Mouse (Mus musculus) lung, adult 18-20 months (tissue): ENCODE data around the gene Slc26a1.
"Not testable (repeated sequence)": the region's sequence is repeated elsewhere in the genome, so short reads cannot be mapped to it uniquely, and the experiment has no call there.

ENCODE experiments used
- DNase-seq, 2 experiments: peaks; one replicate each; pipeline ENCODE4 v3.0.0; 2022; ENCODE audit warnings: mixed read lengths in 2 of 2

Gene Slc26a1

DNA sequence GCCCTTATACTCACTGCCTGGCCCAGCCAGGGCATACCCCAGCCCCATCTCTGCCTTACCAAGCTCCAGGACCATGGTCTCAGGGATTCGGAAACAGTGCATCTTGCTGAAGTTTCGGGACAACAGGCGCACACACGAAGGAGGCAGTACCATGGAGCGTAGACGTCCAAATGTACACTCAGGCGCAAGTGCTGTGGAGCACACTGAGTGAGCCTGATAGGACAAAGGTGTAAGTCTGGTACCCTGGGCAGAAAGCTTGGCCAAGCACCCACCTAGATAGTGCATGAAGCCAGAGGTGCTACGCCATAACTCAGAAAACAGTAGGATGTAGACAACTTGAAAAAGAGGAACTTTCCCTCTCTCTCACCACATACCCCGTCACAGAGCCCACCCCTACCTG lies 20.0 kb downstream of the Slc26a1 start:
- DNase-seq, result no peak

DNA sequence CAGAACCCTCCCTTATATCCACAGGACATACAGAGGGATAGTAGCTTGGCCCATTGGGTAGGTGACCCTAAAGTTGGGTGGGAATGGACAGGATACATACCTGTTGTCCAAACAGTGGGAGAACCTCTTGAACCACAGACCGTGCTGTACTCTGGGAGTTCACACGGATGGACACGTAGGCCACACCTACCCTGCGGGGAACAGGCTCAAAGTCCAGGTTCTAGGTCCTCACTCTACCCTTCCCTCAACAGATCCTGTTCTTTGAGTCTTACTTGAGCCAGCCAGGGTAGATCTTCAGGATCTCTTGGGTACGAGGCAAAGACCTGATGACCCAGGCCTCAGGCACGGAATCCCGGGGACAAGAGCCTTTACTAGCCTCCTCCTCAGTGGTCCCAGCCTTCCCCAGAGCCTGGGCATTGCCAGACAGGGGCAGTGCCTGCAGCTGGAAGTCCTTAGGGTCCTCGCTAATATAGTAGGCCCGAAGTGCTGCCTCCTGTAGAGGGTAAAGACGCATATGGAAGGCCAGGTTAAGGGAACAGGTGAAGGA lies 20.9 kb downstream of the Slc26a1 start:
- DNase-seq, result no peak

DNA sequence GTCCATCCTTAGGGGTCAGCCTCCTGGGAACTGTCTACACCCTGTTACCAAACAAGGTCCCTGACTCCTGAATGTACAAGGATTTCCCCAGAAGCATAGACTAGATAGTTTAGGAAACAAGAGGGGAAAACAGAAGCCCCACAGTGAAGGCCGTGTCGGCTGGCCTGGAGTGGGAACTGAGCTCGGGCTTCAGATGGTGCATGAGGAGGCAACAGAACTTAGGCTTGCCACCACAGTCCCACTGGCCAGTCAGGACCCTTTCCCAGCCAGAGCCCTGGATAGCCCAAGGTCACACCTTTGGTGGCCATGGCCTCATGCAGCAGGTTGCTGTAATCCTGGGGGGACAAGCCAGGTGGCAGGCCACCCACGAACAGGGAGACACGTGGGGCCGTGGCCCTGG lies 22.0 kb downstream of the Slc26a1 start:
- no peak for DNase-seq

DNA sequence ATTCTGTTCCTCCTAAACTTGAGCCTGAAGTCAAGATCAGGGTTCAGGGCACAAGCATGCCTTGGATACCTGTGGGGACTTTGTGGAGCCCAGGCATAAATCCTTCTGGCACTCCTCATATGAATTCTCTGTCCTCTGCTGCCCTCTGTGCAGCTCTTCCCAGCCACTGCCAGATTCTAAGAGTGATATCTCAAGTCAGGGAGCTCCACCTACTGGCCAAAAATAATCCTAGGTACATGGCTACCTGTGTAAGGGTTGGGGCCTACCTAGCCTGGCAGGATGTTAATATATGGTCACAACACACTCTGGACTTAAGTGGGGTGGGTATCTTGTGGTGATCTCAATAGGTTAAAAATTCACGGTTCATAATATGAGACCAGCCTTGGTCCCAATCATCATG lies 23.5 kb downstream of the Slc26a1 start:
- DNase-seq, result peak; percentile 61 to 77

DNA sequence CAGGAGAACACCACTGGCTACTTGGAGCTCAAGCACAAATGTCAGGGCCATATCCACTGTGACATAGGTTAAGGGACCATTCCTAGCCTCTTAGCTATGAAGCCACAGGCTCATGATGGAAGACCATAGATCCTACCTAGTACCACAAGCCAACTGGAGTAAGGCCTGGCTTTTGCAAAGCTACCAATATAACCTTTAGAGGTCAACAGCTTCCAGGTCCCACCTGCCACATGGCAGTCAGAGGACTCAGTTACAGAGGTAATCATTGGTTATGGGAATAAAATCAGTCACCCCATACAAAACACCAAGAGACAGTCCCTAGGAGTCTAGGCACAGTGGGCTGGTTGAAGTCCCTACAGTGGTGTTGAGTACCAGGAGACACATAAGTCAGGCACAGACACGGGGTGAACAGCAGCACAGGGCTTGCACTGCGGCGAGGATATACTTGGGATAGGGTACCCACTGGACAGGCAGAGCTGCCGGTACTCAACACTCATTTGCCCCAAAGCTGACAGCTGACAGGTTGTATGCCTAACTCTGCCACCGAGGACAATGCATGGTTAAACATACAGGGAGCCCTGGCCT lies 24.1 kb downstream of the Slc26a1 start:
- DNase-seq, result no peak

DNA sequence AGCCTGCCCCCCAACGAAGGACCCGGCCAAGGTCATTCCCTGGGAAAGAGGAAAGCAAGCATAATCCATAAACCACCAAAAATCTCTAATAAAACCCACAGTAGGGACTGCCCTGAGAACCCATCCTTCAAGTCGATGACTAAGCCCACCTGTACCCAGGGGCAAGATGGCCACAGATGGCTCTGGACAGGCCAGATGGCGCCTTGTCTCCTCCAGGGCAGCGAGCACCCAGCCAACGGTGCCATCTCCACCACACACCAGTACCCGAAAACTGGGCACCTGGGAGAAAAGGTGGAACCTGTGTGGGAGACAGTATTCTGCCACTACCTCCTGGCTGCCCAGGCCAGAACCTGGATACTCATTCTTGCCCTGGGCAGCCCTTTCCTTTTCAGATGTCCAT lies 25.0 kb downstream of the Slc26a1 start:
- DNase-seq, result no peak

DNA sequence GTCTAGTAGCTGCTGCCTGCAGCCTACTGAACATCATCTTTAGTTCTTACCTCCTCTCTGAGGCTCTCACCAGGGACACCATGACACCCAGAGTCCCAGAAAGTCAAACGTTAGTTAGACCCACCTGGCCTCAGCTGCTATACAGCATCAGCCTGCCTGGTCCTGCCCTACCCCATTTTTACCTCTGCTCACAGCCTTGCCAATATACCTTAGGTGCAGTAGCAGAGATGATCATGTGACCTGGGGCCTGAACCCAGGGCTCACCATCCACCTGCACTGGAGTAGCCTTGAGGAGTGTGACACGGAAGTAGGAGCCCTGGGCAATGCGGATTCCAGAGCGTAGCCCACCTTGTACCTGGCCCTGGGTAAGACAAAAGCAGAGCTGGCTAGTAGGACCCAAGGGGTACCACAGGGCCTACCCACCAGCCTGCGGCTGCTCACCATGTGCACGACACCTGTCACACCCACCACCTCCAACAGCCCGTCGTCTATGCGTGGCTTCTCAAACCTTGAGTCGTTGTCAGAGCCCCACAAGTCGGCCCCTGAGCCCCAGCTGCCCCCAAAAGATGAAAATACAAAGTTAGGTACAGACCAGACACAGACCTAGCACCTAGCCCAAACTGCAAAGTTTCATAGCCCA lies 26.3 kb downstream of the Slc26a1 start:
- DNase-seq, result no peak

DNA sequence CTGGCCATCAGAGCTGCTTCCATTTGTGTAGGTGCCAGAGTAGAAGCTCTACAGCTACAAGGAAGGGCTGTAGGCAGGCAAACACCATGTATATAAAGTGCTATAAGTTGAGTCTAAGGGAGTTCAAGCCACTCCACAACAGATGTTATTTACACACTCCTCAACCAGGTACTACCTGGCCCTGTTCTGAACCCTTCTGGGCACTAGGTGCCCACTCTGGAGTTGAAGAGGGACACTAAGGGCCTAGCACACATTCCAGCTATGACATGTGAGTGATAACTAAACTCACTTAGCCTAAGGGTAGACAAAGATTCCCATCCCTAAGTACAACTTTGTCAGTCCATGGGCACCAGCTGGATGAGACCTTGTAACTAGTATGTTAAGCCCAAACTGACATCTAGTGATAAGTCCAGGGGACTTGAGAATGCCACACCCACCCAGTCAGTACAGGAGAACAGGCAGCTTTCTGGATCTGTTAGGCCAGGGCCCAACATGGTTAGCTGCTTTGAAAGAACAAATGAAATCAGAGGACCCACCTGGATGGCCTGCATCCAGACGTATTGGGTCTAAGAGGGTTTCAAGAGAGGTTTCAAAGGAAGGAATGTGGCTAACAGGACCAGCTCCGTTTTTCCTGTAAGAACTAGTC lies 27.4 kb downstream of the Slc26a1 start:
- peak in 1 of 2 experiments; percentile 25 for DNase-seq

DNA sequence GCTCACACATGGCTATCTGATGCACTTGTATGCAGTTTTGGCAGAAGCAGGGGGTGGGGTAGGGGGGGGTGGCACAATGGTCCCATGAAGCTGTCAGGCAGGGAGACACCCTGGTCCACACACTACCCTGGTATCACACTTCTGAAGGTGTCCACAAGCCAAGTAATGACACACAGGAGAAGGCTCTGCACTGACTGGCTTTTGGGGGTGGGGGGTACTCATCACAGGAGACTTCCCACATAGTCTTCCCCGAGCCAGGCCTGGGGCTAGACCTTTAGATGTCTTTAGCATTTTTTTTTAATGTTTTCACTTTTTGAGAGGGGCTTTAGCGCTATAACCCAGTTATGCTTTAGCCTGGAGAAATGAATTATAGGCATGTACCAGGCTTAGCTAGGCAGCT lies 28.1 kb downstream of the Slc26a1 start:
- no peak for DNase-seq

DNA sequence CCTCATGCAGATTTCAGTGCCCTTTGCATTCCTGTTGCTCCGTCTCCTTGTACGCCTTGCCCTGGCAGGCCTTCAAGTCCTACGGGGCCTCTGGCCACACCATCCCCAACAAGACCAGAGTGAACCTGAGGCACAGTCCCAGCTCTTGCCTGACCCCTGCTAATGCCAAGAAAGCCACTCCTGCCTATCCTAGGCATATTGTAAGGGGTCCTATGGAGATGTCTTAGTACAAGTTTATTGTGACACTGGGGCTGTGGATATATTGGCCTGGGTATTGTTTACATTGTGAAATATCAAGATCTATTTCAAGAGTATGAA lies 29.1 kb downstream of the Slc26a1 start:
- peak in 1 of 2 experiments; percentile 40 for DNase-seq

DNA sequence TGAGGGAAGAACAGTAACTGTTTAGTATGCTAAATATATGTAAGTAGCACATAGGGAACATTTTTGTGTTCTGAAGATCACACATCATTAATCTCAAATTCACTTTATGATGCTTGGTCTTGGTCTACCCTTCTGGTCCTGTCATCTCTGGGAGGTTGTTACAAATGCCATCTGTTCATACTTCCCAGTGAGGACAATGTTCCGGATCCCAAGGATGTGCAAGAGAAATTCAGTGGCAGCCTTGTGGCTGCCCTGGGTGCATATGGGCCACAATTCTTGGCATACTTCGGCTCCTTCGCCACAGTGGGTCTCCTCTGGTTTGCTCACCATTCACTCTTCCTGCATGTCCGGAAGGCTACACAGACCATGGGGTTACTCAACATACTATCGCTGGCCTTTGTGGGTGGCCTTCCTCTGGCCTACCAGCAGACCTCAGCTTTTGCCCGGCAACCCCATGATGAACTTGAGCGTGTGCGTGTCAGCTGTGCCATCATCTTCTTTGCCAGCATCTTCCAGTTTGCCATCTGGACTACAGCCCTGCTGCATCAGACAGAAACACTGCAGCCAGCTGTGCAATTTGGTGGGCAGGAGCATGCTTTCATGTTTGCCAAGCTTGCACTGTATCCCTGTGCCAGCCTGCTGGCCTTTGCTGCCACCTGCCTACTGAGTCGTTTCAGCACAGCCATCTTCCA lies 29.6 kb downstream of the Slc26a1 start:
- no peak for DNase-seq

DNA sequence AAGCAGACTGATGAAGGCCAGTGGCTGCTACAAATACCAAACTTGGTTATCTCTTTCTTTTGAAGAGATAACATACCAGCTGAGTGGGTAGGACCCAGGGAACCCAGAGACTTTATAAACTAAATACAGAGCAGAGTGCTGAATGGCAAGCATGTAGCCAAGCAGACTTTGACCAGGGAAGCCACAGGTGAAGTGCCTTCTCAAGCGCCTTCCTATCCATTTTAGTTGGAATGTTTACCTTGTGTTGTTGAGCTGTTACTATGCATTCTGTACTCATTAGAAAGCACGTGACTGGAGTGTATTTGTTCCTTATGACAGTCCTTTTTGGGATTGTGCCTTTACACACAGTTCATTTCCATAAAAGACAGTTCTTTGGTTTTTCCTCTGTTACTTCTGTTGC lies 31.7 kb downstream of the Slc26a1 start:
- DNase-seq, result no peak

DNA sequence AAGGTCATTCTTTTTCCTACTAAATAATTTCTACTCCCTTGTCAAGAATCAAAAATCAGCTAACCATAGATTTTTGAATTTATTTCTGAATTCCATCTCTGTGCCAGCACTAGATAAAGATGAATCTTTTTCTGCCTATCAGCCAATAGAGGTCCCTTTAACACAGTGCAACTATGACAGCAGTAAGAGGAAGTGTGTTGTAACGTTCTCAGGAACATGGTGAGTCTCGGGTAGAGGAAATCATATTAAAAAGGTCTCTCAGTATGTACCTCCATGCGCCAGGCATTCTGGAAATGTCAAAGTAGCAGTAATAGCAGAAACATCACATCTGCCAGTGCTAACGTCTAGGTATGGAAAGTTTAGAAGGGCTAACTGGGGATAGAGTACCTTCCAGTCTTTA lies 39.2 kb downstream of the Slc26a1 start:
- no peak for DNase-seq

DNA sequence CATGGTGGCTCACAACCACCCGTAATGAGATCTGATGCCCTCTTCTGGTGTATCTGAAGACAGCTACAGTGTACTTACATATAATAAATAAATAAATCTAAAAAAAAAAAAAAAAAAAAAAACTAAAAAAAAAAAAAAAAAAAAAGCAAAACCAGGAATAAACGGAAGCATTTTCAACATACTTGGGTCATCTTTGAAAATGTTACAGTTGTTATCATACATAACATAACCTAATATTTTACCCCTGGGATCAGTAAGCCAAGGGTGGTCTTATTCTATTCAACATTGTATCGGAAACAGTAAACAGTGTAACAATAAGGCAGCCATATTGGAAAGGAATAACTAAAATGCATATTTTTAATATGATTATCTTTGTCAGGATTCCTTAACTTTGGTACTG lies 41.3 kb downstream of the Slc26a1 start:
- DNase-seq, result not testable (repeated sequence)

DNA sequence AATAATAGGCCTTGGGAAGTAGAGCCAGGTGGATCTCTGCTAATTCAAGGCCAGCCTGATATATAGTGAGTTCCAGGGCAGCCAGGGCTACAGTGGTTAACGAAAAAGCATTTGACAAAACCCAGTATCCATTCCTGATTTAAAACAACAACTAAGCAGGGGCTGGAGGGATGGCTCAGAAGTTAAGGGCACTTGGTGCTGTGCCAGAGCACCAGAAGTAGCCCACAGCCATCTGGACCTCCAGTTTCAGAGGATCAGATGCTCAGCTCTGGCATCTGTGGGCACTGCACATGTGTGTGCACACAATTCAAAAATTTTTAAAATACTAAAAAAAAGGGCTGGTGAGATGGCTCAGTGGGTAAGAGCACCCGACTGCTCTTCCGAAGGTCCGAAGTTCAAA lies 41.7 kb downstream of the Slc26a1 start:
- no peak for DNase-seq

DNA sequence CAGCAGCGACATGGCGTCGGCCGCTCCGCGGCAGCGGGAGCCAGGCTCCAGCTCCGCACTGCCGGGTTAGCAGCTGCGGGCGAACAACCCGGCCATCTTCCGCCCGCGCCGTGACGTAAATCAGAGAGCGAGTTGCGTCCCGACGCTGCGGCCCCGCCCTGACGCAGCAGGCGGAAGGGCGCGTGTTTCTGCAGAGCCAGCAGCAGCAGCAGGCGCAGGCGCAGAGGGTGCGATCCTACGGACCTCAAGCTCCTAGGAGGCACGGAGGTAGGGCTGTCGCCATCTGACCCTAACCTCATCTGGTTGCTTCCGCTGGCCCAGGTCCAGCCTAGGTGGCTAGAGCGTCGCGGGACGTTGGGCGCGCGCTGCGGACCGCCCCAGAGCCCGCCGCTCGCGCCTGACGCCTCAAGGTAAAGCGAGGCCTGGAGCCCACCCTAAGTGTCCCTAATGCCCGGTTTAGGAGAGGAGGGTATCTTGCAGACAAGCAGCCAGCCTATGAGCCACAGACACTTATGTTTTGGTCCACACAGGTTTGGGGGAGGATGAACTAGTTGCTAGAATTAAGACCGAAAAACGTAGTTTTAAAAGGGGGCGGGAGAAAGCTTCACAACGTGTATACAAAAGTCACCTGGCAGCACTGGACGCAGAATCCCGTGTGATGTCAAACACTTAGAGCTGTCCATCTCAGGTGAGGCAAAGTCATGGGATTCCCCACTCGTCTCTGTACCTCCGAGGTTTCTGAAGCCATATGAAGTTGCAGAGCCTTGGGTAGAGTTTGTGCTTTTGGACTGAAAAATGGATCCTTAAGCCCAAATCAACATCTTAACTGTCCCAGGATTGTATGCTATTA lies 45.5 kb downstream of the Slc26a1 start, which contains the start of the genes Gak and Tmem175:
TSS of gene Gak (minus strand) at position 122 of the 850 bp plus-strand sequence.
TSS of gene Tmem175 (plus strand) at position 137 of the 850 bp plus-strand sequence.
- DNase-seq, result peak; percentile 93 to 94

DNA sequence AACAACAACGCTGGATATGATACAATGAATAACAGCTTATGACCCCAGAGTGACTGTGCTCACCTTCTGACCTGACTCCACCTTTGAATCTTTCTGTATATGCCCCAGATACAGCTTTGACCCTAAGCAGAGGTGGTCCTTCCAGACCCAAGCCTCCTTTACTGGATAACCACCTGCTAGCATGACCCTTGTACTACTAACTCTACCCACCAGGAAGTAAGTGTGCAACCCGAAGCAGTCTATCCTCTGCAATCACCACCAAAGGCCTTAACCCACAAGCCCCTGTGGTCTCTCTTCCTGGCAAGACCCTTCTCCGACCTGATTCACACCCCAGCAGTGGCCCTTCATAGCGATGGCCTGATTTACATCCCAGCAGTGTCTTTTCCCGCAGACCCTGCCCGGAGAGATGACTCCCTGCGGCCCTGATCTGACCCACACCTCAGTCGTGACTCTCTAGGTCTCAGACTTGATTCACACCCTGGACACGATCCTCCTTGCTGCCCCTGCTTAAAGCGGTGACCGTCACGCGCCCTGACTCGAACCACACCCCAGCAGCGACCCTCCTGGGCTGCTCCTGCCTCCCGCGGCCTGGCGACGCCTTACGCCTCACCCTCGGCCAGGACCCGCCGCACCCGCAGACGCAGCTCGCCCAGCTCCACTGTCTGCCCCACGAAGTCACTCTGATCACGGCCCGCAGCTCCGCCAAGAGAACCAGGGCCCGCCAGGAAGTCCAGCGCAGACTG lies 46.3 kb downstream of the Slc26a1 start:
- DNase-seq, result no peak

DNA sequence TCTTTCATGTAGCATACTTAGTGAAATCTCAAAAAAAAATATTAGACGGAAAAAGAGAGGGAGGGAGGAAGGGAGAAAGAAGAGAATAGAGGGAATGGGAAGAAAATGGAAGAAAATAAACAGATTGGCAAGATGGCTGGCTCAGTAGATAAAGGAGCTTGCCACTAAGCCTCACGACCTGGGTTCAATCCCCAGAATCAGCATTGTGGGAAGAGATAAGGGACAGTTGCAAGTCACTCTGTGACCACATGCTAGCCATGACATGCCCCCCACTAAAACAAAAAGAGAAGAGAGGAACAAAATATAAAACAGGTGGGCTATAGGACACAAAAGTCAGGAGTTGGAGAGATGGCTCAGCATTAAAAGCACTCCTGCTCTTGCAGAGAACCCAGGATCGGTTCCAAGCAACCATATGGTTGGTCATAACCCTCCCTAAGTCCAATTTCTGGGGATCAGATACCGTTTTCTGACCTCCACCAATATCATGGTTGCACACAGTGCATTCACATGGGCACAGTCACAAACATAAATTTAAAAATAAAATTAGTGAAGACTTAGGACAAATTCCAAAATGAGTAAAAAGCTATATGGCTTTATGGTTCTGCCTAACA lies 49.2 kb downstream of the Slc26a1 start:
- no peak for DNase-seq

DNA sequence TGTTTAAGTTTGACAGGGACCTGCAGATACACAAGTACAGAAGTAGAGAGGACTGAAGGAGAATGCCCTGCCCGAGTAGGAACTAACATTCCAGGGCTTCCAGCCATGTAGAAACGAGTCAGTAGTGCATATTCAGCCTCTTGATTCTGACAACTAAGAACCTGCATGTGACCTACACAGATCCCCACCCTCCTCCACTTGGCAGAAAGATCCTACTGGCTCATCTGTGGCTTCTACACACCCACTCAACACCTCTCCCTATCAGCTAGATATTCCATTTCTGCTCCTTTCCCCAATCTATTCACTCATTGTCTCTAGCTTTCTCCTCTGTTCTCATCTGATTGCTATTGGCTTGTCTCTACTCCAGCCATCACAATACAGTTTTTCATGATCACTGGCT lies 53.5 kb downstream of the Slc26a1 start:
- peak in 1 of 2 experiments; percentile 10 for DNase-seq
